Mouse (Mus musculus) kidney, adult 8-10 months (tissue): ENCODE results near the gene Ros1.
A peak's percentile ranks its signal among the peaks of the same experiment; 100 is the strongest.

Experiments
- DNase-seq, 2 experiments: peaks; one replicate each; pipeline ENCODE4 v3.0.0; 2022

The Ros1 gene

GRCm38 (mm10) chr10:52133354-52134074 lies 61.5 kb downstream of the Ros1 start:
- DNase-seq: no peak

- no peak for DNase-seq
These were observed 64.3 kb downstream of the Ros1 start for GRCm38 (mm10) chr10:52130762-52131161.

GRCm38 (mm10) chr10:52128874-52129412 lies 66.1 kb downstream of the Ros1 start:
- DNase-seq: no peak

- DNase-seq: peak; percentile 6 to 8
These were observed 88.8 kb downstream of the Ros1 start for GRCm38 (mm10) chr10:52106164-52106757.

GRCm38 (mm10) chr10:52101273-52101672 lies 93.8 kb downstream of the Ros1 start:
- no peak for DNase-seq

- DNase-seq: no peak
These were observed 102.9 kb downstream of the Ros1 start for GRCm38 (mm10) chr10:52092181-52092580.

GRCm38 (mm10) chr10:52086681-52087080 lies 108.4 kb downstream of the Ros1 start:
- no peak for DNase-seq

GRCm38 (mm10) chr10:52072482-52072881 lies 122.6 kb downstream of the Ros1 start:
- peak; percentile 1 to 64 for DNase-seq

GRCm38 (mm10) chr10:52048287-52048686 lies 146.8 kb downstream of the Ros1 start:
- no peak for DNase-seq

- DNase-seq: no peak
These were observed 152.0 kb downstream of the Ros1 start for GRCm38 (mm10) chr10:52043086-52043485.

GRCm38 (mm10) chr10:52039392-52039791 lies 155.7 kb downstream of the Ros1 start:
- no peak for DNase-seq

GRCm38 (mm10) chr10:52033729-52034128 lies 161.3 kb downstream of the Ros1 start:
- no peak for DNase-seq

- DNase-seq: no peak
These were observed 165.5 kb downstream of the Ros1 start for GRCm38 (mm10) chr10:52029421-52030080.

- DNase-seq: no peak
These were observed 166.3 kb downstream of the Ros1 start for GRCm38 (mm10) chr10:52028561-52029370.

GRCm38 (mm10) chr10:52027161-52028035 lies 167.6 kb downstream of the Ros1 start:
- no peak for DNase-seq

- no peak for DNase-seq
These were observed 169.2 kb downstream of the Ros1 start for GRCm38 (mm10) chr10:52025821-52026220.

GRCm38 (mm10) chr10:52025291-52025690 lies 169.8 kb downstream of the Ros1 start:
- no peak for DNase-seq

- DNase-seq: no peak
These were observed 171.0 kb downstream of the Ros1 start for GRCm38 (mm10) chr10:52024053-52024410.

GRCm38 (mm10) chr10:52023213-52024052 lies 171.6 kb downstream of the Ros1 start:
- DNase-seq: no peak

- no peak for DNase-seq
These were observed 172.4 kb downstream of the Ros1 start, which contains the start of gene Vgll2 for GRCm38 (mm10) chr10:52022413-52023212. Gene Vgll2 (plus strand): TSS chr10:52022502.
